Mouse (Mus musculus) heart, embryonic 10.5 days (tissue): ENCODE results near the gene Rplp2. TPM values are rescaled to one million over a fixed set of nuclear protein-coding genes. Genes with fewer than 3 reads are reported as not detected.

Experiments
- DNase-seq: peaks from one replicate; pipeline ENCODE4 v3.0.0-alpha.2; 2017; ENCODE audit warnings: low spot score
- H3K27ac ChIP-seq: fragments of 300-500 bp; sonication (generic); 2 replicates; pipeline ENCODE4 v1.5.1; 2016; ENCODE audit warnings: mild to moderate bottlenecking
- H3K27me3 ChIP-seq: fragments of 300-500 bp; sonication (generic); 2 replicates; pipeline ENCODE4 v1.6.1; 2016; ENCODE audit warnings: mild to moderate bottlenecking; ENCODE audit not compliant: poor library complexity, insufficient read depth, severe bottlenecking
- H3K36me3 ChIP-seq: fragments of 300-500 bp; sonication (generic); 2 replicates; pipeline ENCODE4 v1.6.1; 2016; ENCODE audit warnings: mild to moderate bottlenecking, moderate library complexity
- H3K4me1 ChIP-seq: fragments of 300-500 bp; sonication (generic); 2 replicates; pipeline ENCODE4 v1.6.1; 2016; ENCODE audit warnings: mild to moderate bottlenecking
- H3K4me3 ChIP-seq: fragments of 300-500 bp; sonication (generic); 2 replicates; pipeline ENCODE4 v1.5.1; 2016; ENCODE audit warnings: mild to moderate bottlenecking, moderate library complexity
- H3K9me3 ChIP-seq: fragments of 300-500 bp; sonication (generic); 2 replicates; pipeline ENCODE4 v1.6.1; 2016; ENCODE audit warnings: mild to moderate bottlenecking, moderate library complexity
- WGBS: fragments of 180-500 bp; shearing (Covaris S2); methylation state at CpG from one replicate; pipeline ENCODE4 v1.1.7; 2016; 5-methylcytosine and 5-hydroxymethylcytosine counted together
- polyA plus RNA-seq: library from polyadenylated mRNA; unstranded; fragments of >200 nt; fragmentation: Nextera tagmentation; extraction: Ambion mirVana; gene quantifications from 2 replicates; pipeline ENCODE4 v1.2.1, GENCODE M21; 2016

Gene Rplp2
- polyA plus RNA-seq, 1 experiment from 2014 or later: 900 TPM

- peaks cover 64% of the 10 kb centered on the region for H3K4me1 ChIP-seq
- peak overlapping the region; percentile 99 for H3K27ac ChIP-seq
- WGBS: 19% methylated on average over 7 of the region's 7 CpGs
- no peaks in the 10 kb centered on the region for H3K9me3 ChIP-seq
- DNase-seq: no peak
- H3K27me3 ChIP-seq: no peaks in the 10 kb centered on the region
- peaks cover 10% of the 10 kb centered on the region for H3K36me3 ChIP-seq
- H3K4me3 ChIP-seq: peak overlapping the region; percentile 92
These were observed 29.8 kb downstream of the Rplp2 start for GRCm38 (mm10) chr7:141476981-141477370.

- H3K4me1 ChIP-seq: peaks cover 71% of the 10 kb centered on the region
- no peaks in the 10 kb centered on the region for H3K9me3 ChIP-seq
- 50% methylated on average over 4 of the region's 4 CpGs for WGBS
- H3K27me3 ChIP-seq: peaks cover 4% of the 10 kb centered on the region
- peaks cover 2% of the 10 kb centered on the region for H3K36me3 ChIP-seq
- H3K27ac ChIP-seq: peak overlapping the region; percentile 99
- peak overlapping the region; percentile 92 for H3K4me3 ChIP-seq
- no peak for DNase-seq
These were observed 30.6 kb downstream of the Rplp2 start for GRCm38 (mm10) chr7:141477578-141478269.

GRCm38 (mm10) chr7:141478270-141478748 is 31.1 kb downstream of the Rplp2 start:
- H3K9me3 ChIP-seq: no peaks in the 10 kb centered on the region
- H3K27ac ChIP-seq: peak overlapping the region; percentile 99
- peaks cover 72% of the 10 kb centered on the region for H3K4me1 ChIP-seq
- peak overlapping the region; percentile 92; the same call in 1 of the 2 replicates for H3K4me3 ChIP-seq
- H3K36me3 ChIP-seq: no peaks in the 10 kb centered on the region
- no peak for DNase-seq
- H3K27me3 ChIP-seq: peaks cover 10% of the 10 kb centered on the region
- 62% methylated on average over 5 of the region's 5 CpGs for WGBS

GRCm38 (mm10) chr7:141480842-141481497 is 33.8 kb downstream of the Rplp2 start:
- H3K27ac ChIP-seq: no peak overlapping the region
- 12% methylated on average over 10 of the region's 10 CpGs for WGBS
- peaks cover 15% of the 10 kb centered on the region for H3K27me3 ChIP-seq
- H3K4me1 ChIP-seq: peaks cover 57% of the 10 kb centered on the region
- H3K36me3 ChIP-seq: no peaks in the 10 kb centered on the region
- H3K4me3 ChIP-seq: peak overlapping the region; percentile 73
- DNase-seq: peak; percentile 87
- no peaks in the 10 kb centered on the region for H3K9me3 ChIP-seq

- H3K27ac ChIP-seq: peak overlapping the region; percentile 75
- H3K36me3 ChIP-seq: peaks cover 4% of the 10 kb centered on the region; the same call in 1 of the 2 replicates
- no peak for DNase-seq
- 2% methylated on average over 81 of the region's 81 CpGs for WGBS
- H3K9me3 ChIP-seq: no peaks in the 10 kb centered on the region
- H3K4me3 ChIP-seq: peak overlapping the region; percentile 73
- H3K4me1 ChIP-seq: peaks cover 49% of the 10 kb centered on the region
- peaks cover 15% of the 10 kb centered on the region for H3K27me3 ChIP-seq
These were observed 34.6 kb downstream of the Rplp2 start for GRCm38 (mm10) chr7:141481498-141482401.

GRCm38 (mm10) chr7:141482531-141483024 is 35.4 kb downstream of the Rplp2 start:
- Histone ChIP-seq H3K4me1 (peaks cover 41% of the 10 kb centered on the region), H3K27ac (peak overlapping the region; percentile 75; the same call in 1 of the 2 replicates)
- WGBS: 13% methylated on average over 11 of the region's 11 CpGs

GRCm38 (mm10) chr7:141483114-141483653 is 36.0 kb downstream of the Rplp2 start:
- Histone ChIP-seq H3K36me3 (peaks cover 10% of the 10 kb centered on the region; the same call in 1 of the 2 replicates), H3K4me3 (no peak overlapping the region), H3K27me3 (peaks cover 15% of the 10 kb centered on the region), H3K27ac (no peak overlapping the region), H3K9me3 (no peaks in the 10 kb centered on the region), H3K4me1 (peaks cover 35% of the 10 kb centered on the region)
- DNase-seq: no peak
- WGBS: 82% methylated on average over 6 of the region's 6 CpGs

More at GRCm38 (mm10) chr7:141482531-141483024, 35.4 kb downstream of the Rplp2 start:
- H3K36me3 ChIP-seq: peaks cover 10% of the 10 kb centered on the region; the same call in 1 of the 2 replicates
- H3K4me3 ChIP-seq: peak overlapping the region; percentile 73
- H3K27me3 ChIP-seq: peaks cover 15% of the 10 kb centered on the region
- no peak for DNase-seq
- H3K9me3 ChIP-seq: no peaks in the 10 kb centered on the region

GRCm38 (mm10) chr7:141484186-141485120 is 37.3 kb downstream of the Rplp2 start:
- no peak for DNase-seq
- H3K36me3 ChIP-seq: peaks cover 10% of the 10 kb centered on the region; the same call in 1 of the 2 replicates
- H3K4me1 ChIP-seq: peaks cover 31% of the 10 kb centered on the region
- WGBS: 70% methylated on average over 5 of the region's 5 CpGs
- peaks cover 15% of the 10 kb centered on the region for H3K27me3 ChIP-seq
- no peaks in the 10 kb centered on the region for H3K9me3 ChIP-seq
- no peak overlapping the region for H3K27ac ChIP-seq
- H3K4me3 ChIP-seq: no peak overlapping the region

- Histone ChIP-seq H3K4me1 (peaks cover 31% of the 10 kb centered on the region), H3K4me3 (no peak overlapping the region), H3K36me3 (peaks cover 10% of the 10 kb centered on the region; the same call in 1 of the 2 replicates), H3K9me3 (no peaks in the 10 kb centered on the region), H3K27ac (no peak overlapping the region), H3K27me3 (peaks cover 15% of the 10 kb centered on the region)
- 88% methylated on average over 2 of the region's 2 CpGs for WGBS
- DNase-seq: no peak
These were observed 38.0 kb downstream of the Rplp2 start for GRCm38 (mm10) chr7:141485186-141485585.

GRCm38 (mm10) chr7:141485606-141486005 is 38.4 kb downstream of the Rplp2 start:
- peaks cover 28% of the 10 kb centered on the region for H3K4me1 ChIP-seq
- peaks cover 10% of the 10 kb centered on the region; the same call in 1 of the 2 replicates for H3K36me3 ChIP-seq
- WGBS: 87% methylated on average over 2 of the region's 2 CpGs

GRCm38 (mm10) chr7:141486239-141486638 is 39.1 kb downstream of the Rplp2 start:
- Histone ChIP-seq H3K9me3 (no peaks in the 10 kb centered on the region), H3K27ac (no peak overlapping the region), H3K4me1 (peaks cover 22% of the 10 kb centered on the region), H3K4me3 (no peak overlapping the region), H3K27me3 (peaks cover 15% of the 10 kb centered on the region), H3K36me3 (peaks cover 15% of the 10 kb centered on the region; the same call in 1 of the 2 replicates)
- 92% methylated on average over 1 of the region's 1 CpGs for whole genome bisulfite sequencing
- DNase-seq: no peak

More at GRCm38 (mm10) chr7:141485606-141486005, 38.4 kb downstream of the Rplp2 start:
- DNase-seq: no peak
- H3K27ac ChIP-seq: no peak overlapping the region
- H3K4me3 ChIP-seq: no peak overlapping the region
- H3K9me3 ChIP-seq: no peaks in the 10 kb centered on the region
- peaks cover 15% of the 10 kb centered on the region for H3K27me3 ChIP-seq
